Mouse (Mus musculus): ENCODE data around the gene Prss42. TPM values are rescaled to one million over a fixed set of nuclear protein-coding genes. Genes with fewer than 3 reads are reported as not detected.
A peak's percentile ranks its signal among the peaks of the same experiment; 100 is the strongest.
"Not testable (repeated sequence)": the region's sequence is repeated elsewhere in the genome, so short reads cannot be mapped to it uniquely, and the experiment has no call there.

The Prss42 gene
- total RNA-seq, 1 experiment from 2014 or later, result not detected

DNA sequence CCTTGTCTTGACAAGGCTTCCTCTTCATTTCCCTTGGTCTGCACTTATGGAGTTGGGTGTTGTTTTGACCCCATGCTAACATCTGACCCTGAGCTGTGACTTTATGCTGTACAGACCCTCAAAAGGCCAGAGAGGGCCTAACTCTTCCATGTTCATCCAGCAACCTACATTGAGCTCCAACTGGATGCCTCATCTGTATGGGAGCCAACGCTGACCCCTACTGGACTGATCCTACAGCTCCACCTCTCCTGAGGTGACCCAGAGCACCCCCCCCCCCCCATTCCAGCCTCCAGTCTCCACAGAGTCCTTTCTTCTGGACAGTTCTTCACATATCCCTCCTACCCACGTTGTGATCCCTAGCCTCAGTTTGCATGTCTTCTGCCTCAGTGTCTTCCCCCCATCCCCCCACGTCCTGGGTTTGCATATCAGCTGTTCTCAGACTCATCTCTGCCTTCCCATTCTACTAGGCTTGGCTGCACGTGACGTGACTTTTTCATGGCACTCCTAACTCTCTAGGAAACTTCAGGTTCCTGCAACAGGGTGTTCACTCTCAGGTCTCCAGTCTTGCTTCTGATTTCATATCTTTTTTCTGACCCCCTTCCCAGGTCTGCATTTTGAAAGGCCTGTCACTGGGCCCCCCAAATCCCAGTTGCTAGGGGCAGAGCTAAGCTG, 18.6 kb upstream of the Prss42 start:
- no peak for ATAC-seq (replicated peaks in 1 of 2; ENCODE audit: insufficient read depth in 1 of 2, low FRiP score in 2 of 2, low TSS enrichment in 1 of 2, low read depth in 1 of 2, poor library complexity in 2 of 2, severe bottlenecking in 2 of 2)

- ATAC-seq (replicated peaks in 1 of 2; ENCODE audit: insufficient read depth in 1 of 2, low FRiP score in 2 of 2, low TSS enrichment in 1 of 2, low read depth in 1 of 2, poor library complexity in 2 of 2, severe bottlenecking in 2 of 2), result peak; percentile 72 to 88
Measured at GRCm38 (mm10) chr9:110781256-110781721, 16.7 kb upstream of the Prss42 start.

- 0 out of 4 replicates have a peak, but pooled peaks of 1 of the 2 experiments have one; percentile 6 for ATAC-seq (replicated peaks in 1 of 2; ENCODE audit: insufficient read depth in 1 of 2, low FRiP score in 2 of 2, low TSS enrichment in 1 of 2, low read depth in 1 of 2, poor library complexity in 2 of 2, severe bottlenecking in 2 of 2)
Measured at GRCm38 (mm10) chr9:110781731-110782130, 16.2 kb upstream of the Prss42 start.

GRCm38 (mm10) chr9:110783611-110784010, 14.4 kb upstream of the Prss42 start:
- no peak for ATAC-seq (replicated peaks in 1 of 2; ENCODE audit: insufficient read depth in 1 of 2, low FRiP score in 2 of 2, low TSS enrichment in 1 of 2, low read depth in 1 of 2, poor library complexity in 2 of 2, severe bottlenecking in 2 of 2)

DNA sequence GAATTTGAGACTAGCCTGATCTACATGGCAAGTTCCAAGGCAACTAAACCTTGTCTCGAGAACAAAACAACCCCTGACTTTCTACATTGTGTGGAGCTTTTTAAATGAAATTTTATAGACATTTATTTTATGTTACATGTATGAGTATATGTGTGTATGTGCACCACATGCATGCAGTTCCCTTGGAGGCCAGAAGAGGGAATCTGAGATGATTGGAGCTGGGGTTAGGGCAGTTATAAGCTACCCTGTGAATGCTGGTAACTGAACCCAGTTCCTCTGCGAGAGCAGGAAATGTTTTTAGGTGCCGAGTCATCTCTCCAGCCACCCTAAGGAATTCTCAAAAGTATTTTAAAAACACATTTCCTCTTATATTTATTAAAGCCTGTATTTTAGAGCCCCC, 9.8 kb upstream of the Prss42 start:
- ATAC-seq (replicated peaks in 1 of 2; ENCODE audit: insufficient read depth in 1 of 2, low FRiP score in 2 of 2, low TSS enrichment in 1 of 2, low read depth in 1 of 2, poor library complexity in 2 of 2, severe bottlenecking in 2 of 2), result no peak

DNA sequence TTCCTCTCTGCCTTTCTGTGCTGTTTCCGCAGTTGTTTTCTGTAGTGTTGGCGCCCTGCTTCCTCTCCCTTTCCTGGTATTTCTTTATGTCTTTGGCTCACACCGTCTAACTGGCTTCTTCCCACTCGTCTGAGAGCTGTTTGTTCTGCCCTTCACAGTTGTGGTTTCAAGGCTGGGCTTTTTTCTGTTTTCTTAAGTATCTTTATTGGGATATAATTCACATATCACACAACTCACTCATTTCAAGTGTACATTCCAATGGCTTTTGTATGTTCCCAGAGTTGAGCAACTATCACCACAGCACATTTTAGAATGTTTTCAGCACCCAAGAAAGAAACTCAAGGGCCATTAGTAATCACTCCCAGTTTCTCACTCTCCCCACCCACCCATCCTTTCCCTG, 7.5 kb upstream of the Prss42 start:
- ATAC-seq (replicated peaks in 1 of 2; ENCODE audit: insufficient read depth in 1 of 2, low FRiP score in 2 of 2, low TSS enrichment in 1 of 2, low read depth in 1 of 2, poor library complexity in 2 of 2, severe bottlenecking in 2 of 2), result no peak

DNA sequence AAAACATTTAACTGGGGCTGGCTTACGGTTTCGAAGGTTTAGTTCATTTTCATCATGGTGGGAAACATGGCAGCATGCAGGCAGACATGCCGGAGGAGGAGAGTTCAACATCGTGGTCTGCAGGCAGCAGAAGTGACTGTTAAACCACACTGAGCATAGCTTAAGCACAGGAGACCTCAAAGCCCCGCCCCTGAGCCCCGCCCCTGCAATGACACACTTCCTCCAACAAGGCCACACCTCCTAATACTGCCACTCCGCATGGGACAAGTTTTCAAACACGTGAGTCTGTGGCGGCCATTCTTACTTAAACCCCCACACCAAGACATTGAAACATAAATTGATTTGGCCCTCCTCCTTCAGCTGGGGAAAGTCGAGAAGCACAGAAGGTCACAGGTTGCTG, 953 bp upstream of the Prss42 start:
- no peak for ATAC-seq (replicated peaks in 1 of 2; ENCODE audit: insufficient read depth in 1 of 2, low FRiP score in 2 of 2, low TSS enrichment in 1 of 2, low read depth in 1 of 2, poor library complexity in 2 of 2, severe bottlenecking in 2 of 2)

DNA sequence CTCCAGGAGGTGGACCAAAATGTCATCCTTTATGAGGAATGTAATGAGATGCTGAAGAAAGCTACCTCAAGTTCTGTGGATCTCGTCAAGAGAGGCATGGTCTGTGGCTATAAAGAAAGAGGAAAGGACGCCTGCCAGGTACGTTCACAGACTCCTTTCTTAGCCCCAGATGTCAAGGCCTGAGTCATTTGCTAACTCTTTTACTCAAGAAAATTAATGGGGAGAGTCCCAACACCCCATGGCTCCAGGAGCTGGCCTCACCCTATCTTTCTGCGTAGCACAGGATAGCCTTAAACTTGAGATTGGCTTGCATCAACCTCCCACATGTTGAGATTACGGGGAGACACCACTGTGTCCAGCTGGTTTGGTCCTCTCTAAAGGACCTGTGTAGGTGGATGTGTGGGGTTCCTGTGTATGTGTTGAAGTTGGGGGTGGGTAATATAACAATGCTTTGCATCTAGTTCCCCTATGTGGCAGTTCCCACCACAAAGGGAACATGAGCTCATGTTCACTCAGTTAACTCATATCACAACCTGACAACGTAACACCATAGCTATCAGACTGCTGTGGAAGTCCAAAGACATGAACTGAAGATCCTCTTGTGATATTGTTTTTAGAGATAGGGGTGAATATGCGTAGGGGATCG, 3.0 kb downstream of the Prss42 start:
- no peak for ATAC-seq (replicated peaks in 1 of 2; ENCODE audit: insufficient read depth in 1 of 2, low FRiP score in 2 of 2, low TSS enrichment in 1 of 2, low read depth in 1 of 2, poor library complexity in 2 of 2, severe bottlenecking in 2 of 2)

- ATAC-seq (replicated peaks in 1 of 2; ENCODE audit: insufficient read depth in 1 of 2, low FRiP score in 2 of 2, low TSS enrichment in 1 of 2, low read depth in 1 of 2, poor library complexity in 2 of 2, severe bottlenecking in 2 of 2), result no peak; a peak in 1 of 4 replicates
Measured at GRCm38 (mm10) chr9:110803294-110803693, 5.3 kb downstream of the Prss42 start.

DNA sequence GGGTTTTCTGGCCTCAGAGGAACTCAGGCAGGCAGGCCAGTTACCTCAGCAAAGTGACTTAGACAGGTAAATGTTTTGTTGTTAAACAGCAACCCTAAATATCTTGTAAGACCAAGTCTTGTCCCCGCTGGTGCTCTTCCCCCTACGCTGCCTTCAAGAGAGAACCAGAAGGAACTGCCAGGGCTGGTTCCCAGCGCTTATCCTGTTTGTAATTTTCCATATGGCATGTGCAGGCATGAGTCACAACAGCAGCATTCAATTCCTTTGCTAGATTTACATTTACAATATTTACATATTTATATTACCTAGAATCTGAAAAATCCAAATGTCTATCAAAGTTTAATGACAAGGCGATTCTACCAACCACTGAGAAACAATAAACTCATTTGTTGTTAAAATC, 12.1 kb downstream of the Prss42 start:
- no peak for ATAC-seq (replicated peaks in 1 of 2; ENCODE audit: insufficient read depth in 1 of 2, low FRiP score in 2 of 2, low TSS enrichment in 1 of 2, low read depth in 1 of 2, poor library complexity in 2 of 2, severe bottlenecking in 2 of 2)

- ATAC-seq (replicated peaks in 1 of 2; ENCODE audit: insufficient read depth in 1 of 2, low FRiP score in 2 of 2, low TSS enrichment in 1 of 2, low read depth in 1 of 2, poor library complexity in 2 of 2, severe bottlenecking in 2 of 2), result no peak
Measured at GRCm38 (mm10) chr9:110813789-110814188, 15.8 kb downstream of the Prss42 start, which contains the start of gene Prss44. Gene Prss44, plus strand, starts transcription at chr9:110813994.

DNA sequence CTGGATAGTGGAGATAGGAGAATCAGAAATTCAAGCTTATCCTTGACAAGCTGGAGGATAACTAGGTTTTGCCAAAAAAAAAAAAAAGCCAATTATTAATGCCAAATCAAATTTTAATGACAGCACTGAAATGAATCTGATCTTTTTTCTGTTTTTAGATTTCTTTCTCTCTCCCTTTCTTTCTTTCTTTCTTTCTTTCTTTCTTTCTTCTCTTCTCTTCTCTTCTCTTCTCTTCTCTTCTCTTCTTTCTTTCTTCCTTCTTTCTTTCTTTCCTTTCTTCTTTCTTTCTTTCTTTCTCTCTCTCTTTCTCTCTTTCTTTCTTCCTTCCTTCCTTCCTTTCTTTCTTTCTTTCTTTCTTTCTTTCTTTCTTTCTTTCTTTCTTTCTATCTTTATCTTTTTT, 22.6 kb downstream of the Prss42 start:
- not testable (repeated sequence) for ATAC-seq (replicated peaks in 1 of 2; ENCODE audit: insufficient read depth in 1 of 2, low FRiP score in 2 of 2, low TSS enrichment in 1 of 2, low read depth in 1 of 2, poor library complexity in 2 of 2, severe bottlenecking in 2 of 2)

DNA sequence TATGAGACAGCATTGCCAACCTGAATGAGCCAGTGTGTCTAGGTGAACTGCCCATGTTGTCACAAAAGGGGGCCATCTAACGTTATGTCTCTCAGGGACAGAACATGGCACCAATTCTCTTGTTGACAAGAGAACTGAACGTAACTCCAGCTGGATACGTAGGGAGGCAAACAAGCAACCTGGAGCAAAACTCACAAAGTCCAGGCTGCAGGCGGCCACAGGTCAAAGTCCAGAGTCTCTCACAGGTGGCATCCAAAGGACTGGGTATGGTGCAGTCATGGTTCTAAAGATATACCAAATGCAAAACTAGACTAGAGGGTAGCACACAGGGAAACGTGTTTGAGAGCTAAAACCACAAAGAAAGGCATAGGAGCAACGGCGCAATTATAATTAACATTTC, 23.5 kb downstream of the Prss42 start:
- ATAC-seq (replicated peaks in 1 of 2; ENCODE audit: insufficient read depth in 1 of 2, low FRiP score in 2 of 2, low TSS enrichment in 1 of 2, low read depth in 1 of 2, poor library complexity in 2 of 2, severe bottlenecking in 2 of 2), result no peak

- ATAC-seq (replicated peaks in 1 of 2; ENCODE audit: insufficient read depth in 1 of 2, low FRiP score in 2 of 2, low TSS enrichment in 1 of 2, low read depth in 1 of 2, poor library complexity in 2 of 2, severe bottlenecking in 2 of 2), result no peak
Measured at GRCm38 (mm10) chr9:110825426-110825825, 27.5 kb downstream of the Prss42 start.

GRCm38 (mm10) chr9:110825832-110826231, 27.9 kb downstream of the Prss42 start:
- peak; percentile 76 to 82 for ATAC-seq (replicated peaks in 1 of 2; ENCODE audit: insufficient read depth in 1 of 2, low FRiP score in 2 of 2, low TSS enrichment in 1 of 2, low read depth in 1 of 2, poor library complexity in 2 of 2, severe bottlenecking in 2 of 2)

GRCm38 (mm10) chr9:110826390-110826789, 28.4 kb downstream of the Prss42 start, which contains the start of gene Prss43:
Gene Prss43, plus strand, starts transcription at chr9:110826690.
- no peak for ATAC-seq (replicated peaks in 1 of 2; ENCODE audit: insufficient read depth in 1 of 2, low FRiP score in 2 of 2, low TSS enrichment in 1 of 2, low read depth in 1 of 2, poor library complexity in 2 of 2, severe bottlenecking in 2 of 2)

DNA sequence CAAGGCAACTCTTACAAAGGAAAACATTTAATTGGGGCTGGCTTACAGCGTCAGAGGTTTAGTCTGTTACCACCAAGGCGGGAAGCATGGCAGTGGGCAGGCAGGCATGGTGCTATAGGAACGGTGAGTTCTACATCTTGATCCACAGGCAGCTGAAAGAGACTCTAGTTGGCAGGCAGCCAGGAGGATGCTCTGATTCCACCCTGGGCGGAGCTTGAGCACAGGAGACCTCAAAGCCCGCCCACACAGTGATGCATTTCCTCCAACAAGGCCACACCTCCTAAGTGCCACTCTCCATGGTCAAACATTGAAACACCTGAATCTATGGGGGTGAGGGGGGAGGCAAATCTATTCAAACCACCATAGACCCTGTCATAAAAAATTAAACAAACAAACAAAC, 35.1 kb downstream of the Prss42 start:
- no peak for ATAC-seq (replicated peaks in 1 of 2; ENCODE audit: insufficient read depth in 1 of 2, low FRiP score in 2 of 2, low TSS enrichment in 1 of 2, low read depth in 1 of 2, poor library complexity in 2 of 2, severe bottlenecking in 2 of 2)

DNA sequence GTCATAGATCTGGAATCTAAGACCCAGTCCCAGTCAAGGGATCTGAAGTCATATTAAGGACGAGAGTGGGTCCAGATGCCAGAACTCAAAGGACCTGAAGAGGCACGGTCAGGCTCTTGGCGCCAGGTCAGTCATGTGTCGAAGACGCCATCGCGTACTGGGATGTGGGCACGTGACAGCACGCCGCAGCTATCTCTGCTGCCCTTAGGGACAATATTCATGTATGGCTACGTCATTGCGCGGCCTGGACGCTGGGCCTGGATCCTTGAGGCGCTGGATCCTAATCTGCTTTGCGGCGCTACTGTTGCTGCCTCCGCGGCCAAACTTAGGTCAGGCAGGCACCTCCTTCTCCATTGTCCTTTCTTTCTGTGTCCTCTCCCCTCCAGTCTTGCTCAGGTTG, 36.4 kb downstream of the Prss42 start, which contains the start of gene Prss45:
TSS of gene Prss45 (plus strand) at position 178 of the 400 bp plus-strand sequence.
- no peak for ATAC-seq (replicated peaks in 1 of 2; ENCODE audit: insufficient read depth in 1 of 2, low FRiP score in 2 of 2, low TSS enrichment in 1 of 2, low read depth in 1 of 2, poor library complexity in 2 of 2, severe bottlenecking in 2 of 2)

- no peak for ATAC-seq (replicated peaks in 1 of 2; ENCODE audit: insufficient read depth in 1 of 2, low FRiP score in 2 of 2, low TSS enrichment in 1 of 2, low read depth in 1 of 2, poor library complexity in 2 of 2, severe bottlenecking in 2 of 2)
Measured at GRCm38 (mm10) chr9:110834961-110835360, 37.0 kb downstream of the Prss42 start.
